Mouse (Mus musculus): ENCODE measurements around the gene Adam11. TPM values are rescaled to one million over a fixed set of nuclear protein-coding genes. Genes with fewer than 3 reads are reported as not detected.

Adam11 gene
- total RNA-seq, 2 experiments from 2014 or later, result 128 to 140 TPM

- intact Hi-C loops (cut with DNase I), result no loop called here
- peak in 1 of 2 experiments; percentile 10 for DNase-seq (ENCODE audit: extremely low spot score in 1 of 2, low spot score in 2 of 2)
- Histone ChIP-seq H3K4me3 (no peak overlapping the region), H3K27ac (peak overlapping the region; percentile 20; the same call in 1 of the 2 replicates)
- TF ChIP-seq CTCF (IDR thresholded peaks at IDR 0.05), result no peak
These were observed 11.8 kb downstream of the Adam11 start for GRCm38 (mm10) chr11:102772771-102773700.

DNA sequence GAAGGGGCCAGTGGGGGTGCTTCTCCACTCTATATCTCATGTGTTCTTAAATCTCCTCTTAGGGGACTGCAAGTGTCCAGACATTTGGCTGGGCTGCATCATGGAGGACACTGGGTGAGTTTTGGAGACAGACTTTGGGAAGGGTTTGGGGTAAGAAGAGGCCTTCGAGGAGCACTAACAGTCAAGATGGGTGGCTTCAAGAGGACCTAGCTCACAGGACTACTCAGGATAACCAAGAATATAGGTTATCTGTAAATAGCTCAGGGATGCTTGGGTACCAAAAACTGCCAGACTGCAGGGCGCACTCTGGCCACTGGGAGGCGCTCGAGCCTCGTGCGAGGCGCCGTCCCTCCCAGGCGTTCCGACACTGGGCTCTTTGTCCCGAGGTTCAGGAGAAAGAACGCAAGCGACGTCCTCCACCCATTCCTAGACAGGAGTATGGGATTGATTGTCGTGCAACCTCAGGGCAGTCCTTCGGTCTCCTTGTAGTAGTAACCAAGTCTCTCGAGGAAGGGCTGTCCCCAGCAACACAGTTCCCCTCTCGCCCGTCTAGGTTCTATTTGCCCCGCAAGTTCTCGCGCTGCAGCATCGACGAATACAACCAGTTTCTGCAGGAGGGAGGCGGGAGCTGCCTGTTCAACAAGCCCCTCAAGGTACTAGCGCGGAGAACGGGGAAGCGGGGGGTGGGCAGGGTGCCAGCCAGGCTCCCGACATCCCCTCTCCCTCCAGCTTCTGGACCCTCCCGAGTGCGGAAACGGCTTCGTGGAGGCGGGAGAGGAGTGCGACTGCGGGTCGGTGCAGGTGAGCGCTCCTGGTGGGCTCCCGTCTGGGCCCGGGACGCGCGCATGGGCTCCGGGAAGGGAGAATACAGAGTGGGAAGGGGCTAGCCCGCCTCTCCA lies 12.7 kb downstream of the Adam11 start:
- H3K27ac ChIP-seq, result peak overlapping the region; percentile 75
- DNase-seq (ENCODE audit: extremely low spot score in 1 of 2, low spot score in 2 of 2), result peak; percentile 85 to 91
- intact Hi-C loops (cut with DNase I), result loop anchor here (1.0 to 2.0 kb wide), 2 partner anchors 77 to 90 kb away; no protein-coding TSS in a partner anchor
- H3K4me3 ChIP-seq, result peak overlapping the region; percentile 51
- TF ChIP-seq CTCF (IDR thresholded peaks at IDR 0.05), result no peak; the same call in none of the 2 replicates

GRCm38 (mm10) chr11:102774621-102775141 lies 13.4 kb downstream of the Adam11 start:
- peak overlapping the region; percentile 75 for H3K27ac ChIP-seq
- peak overlapping the region; percentile 51 for H3K4me3 ChIP-seq
- intact Hi-C loops (cut with DNase I), result loop anchor here (1.0 to 5.0 kb wide), 3 partner anchors 43 to 90 kb away; partner anchors contain the start of gene Gjc1
- DNase-seq (ENCODE audit: extremely low spot score in 1 of 2, low spot score in 2 of 2), result peak; percentile 72 to 81
- peak; percentile 40 for TF ChIP-seq CTCF (IDR thresholded peaks at IDR 0.05)

- Histone ChIP-seq H3K27ac (peak overlapping the region; percentile 49), H3K4me3 (peak overlapping the region; percentile 16; the same call in 1 of the 2 replicates)
- intact Hi-C loops (cut with DNase I), result loop anchor here (5.0 kb wide), 1 partner anchor 40 kb away; the partner anchor contains the start of gene Gjc1
- DNase-seq (ENCODE audit: extremely low spot score in 1 of 2, low spot score in 2 of 2), result peak; percentile 64 to 72
- TF ChIP-seq CTCF (IDR thresholded peaks at IDR 0.05), result peak; percentile 79
These were observed 16.4 kb downstream of the Adam11 start for GRCm38 (mm10) chr11:102777598-102777997.

DNA sequence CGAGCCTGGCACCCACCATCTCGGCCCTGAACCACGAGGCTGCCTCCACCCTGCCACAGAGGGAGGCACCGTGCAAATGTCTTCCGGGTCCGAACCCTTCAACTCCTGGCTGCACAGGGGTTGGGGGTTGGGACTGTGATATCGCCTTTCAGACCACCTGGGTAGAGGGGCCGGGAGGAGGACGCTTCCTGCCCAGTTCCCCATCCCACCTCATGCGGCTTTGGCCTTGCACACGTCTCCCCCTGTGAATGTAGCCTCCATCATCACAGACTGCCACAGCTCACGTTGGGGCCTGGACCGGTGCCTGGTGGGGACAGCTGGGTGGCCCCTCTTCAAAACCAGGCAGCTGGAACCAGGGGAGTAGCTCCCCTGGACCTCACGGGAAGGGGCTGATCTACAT lies 16.9 kb downstream of the Adam11 start:
- no peak for TF ChIP-seq CTCF (IDR thresholded peaks at IDR 0.05)
- H3K27ac ChIP-seq, result peak overlapping the region; percentile 49
- peak in 1 of 2 experiments; percentile 10 for DNase-seq (ENCODE audit: extremely low spot score in 1 of 2, low spot score in 2 of 2)
- H3K4me3 ChIP-seq, result no peak overlapping the region
- intact Hi-C loops (cut with DNase I), result loop anchor here (5.0 kb wide), 1 partner anchor 39 kb away; the partner anchor contains the start of gene Gjc1

- Histone ChIP-seq H3K4me3 (no peak overlapping the region), H3K27ac (peak overlapping the region; percentile 3; the same call in 1 of the 2 replicates)
- TF ChIP-seq CTCF (IDR thresholded peaks at IDR 0.05), result no peak
- DNase-seq (ENCODE audit: extremely low spot score in 1 of 2, low spot score in 2 of 2), result no peak
- intact Hi-C loops (cut with DNase I), result loop anchor here (5.0 kb wide), 1 partner anchor 39 kb away; the partner anchor contains the start of gene Gjc1
These were observed 17.4 kb downstream of the Adam11 start for GRCm38 (mm10) chr11:102778597-102778996.

GRCm38 (mm10) chr11:102779081-102779638 lies 17.9 kb downstream of the Adam11 start:
- peak overlapping the region; percentile 69 for H3K27ac ChIP-seq
- no peak for TF ChIP-seq CTCF (IDR thresholded peaks at IDR 0.05)

GRCm38 (mm10) chr11:102779824-102780223 lies 18.6 kb downstream of the Adam11 start:
- Histone ChIP-seq H3K27ac (peak overlapping the region; percentile 69; the same call in 1 of the 2 replicates), H3K4me3 (no peak overlapping the region)
- intact Hi-C loops (cut with DNase I), result loop anchor here (5.0 kb wide), 1 partner anchor 37 kb away; the partner anchor contains the start of gene Gjc1
- no peak for DNase-seq (ENCODE audit: extremely low spot score in 1 of 2, low spot score in 2 of 2)
- TF ChIP-seq CTCF (IDR thresholded peaks at IDR 0.05), result no peak

More at GRCm38 (mm10) chr11:102779081-102779638, 17.9 kb downstream of the Adam11 start:
- no peak for DNase-seq (ENCODE audit: extremely low spot score in 1 of 2, low spot score in 2 of 2)
- intact Hi-C loops (cut with DNase I), result loop anchor here (5.0 kb wide), 1 partner anchor 38 kb away; the partner anchor contains the start of gene Gjc1
- H3K4me3 ChIP-seq, result no peak overlapping the region

- no peak for TF ChIP-seq CTCF (IDR thresholded peaks at IDR 0.05)
- intact Hi-C loops (cut with DNase I), result no loop called here
- Histone ChIP-seq H3K27ac (peak overlapping the region; percentile 69; the same call in 1 of the 2 replicates), H3K4me3 (no peak overlapping the region)
- no peak for DNase-seq (ENCODE audit: extremely low spot score in 1 of 2, low spot score in 2 of 2)
These were observed 19.2 kb downstream of the Adam11 start for GRCm38 (mm10) chr11:102780271-102780985.

GRCm38 (mm10) chr11:102780986-102781351 lies 19.7 kb downstream of the Adam11 start:
- H3K27ac ChIP-seq, result peak overlapping the region; percentile 5; the same call in 1 of the 2 replicates
- TF ChIP-seq CTCF (IDR thresholded peaks at IDR 0.05), result no peak
- DNase-seq (ENCODE audit: extremely low spot score in 1 of 2, low spot score in 2 of 2), result no peak
- H3K4me3 ChIP-seq, result no peak overlapping the region
- intact Hi-C loops (cut with DNase I), result no loop called here
